Mouse (Mus musculus): ENCODE results near the gene Btbd11. TPM values are rescaled to one million over a fixed set of nuclear protein-coding genes. Genes with fewer than 3 reads are reported as not detected.

Gene Btbd11
- polyA plus RNA-seq, 1 experiment: 9.8 TPM

DNA sequence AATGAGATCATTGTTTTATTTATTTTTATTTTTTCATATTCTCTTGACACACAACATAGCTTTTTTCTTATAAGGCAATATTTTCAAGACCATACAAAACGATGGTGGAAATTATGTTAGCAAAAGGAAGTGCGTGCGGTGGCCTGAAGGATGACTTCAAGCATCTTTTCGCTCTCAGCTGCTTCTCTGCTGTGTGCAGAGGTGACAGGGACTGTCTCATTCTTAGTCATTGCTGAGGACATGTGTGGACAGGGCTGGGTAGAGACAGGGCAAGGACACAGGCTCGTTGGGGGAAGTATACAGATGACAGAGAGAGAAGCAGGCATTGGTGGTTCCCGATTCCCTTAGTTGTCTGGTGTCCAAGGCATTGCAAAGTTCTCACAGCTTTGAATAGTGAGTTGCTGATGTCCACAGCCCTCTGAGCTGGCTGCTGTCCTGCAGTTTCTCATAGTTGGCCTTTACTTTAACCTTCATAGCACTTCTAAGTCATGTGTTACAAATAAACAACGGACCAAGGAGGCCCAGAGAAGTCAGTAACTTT lies 135.7 kb downstream of the Btbd11 start:
- no peak for DNase-seq (ENCODE audit: low spot score)

DNA sequence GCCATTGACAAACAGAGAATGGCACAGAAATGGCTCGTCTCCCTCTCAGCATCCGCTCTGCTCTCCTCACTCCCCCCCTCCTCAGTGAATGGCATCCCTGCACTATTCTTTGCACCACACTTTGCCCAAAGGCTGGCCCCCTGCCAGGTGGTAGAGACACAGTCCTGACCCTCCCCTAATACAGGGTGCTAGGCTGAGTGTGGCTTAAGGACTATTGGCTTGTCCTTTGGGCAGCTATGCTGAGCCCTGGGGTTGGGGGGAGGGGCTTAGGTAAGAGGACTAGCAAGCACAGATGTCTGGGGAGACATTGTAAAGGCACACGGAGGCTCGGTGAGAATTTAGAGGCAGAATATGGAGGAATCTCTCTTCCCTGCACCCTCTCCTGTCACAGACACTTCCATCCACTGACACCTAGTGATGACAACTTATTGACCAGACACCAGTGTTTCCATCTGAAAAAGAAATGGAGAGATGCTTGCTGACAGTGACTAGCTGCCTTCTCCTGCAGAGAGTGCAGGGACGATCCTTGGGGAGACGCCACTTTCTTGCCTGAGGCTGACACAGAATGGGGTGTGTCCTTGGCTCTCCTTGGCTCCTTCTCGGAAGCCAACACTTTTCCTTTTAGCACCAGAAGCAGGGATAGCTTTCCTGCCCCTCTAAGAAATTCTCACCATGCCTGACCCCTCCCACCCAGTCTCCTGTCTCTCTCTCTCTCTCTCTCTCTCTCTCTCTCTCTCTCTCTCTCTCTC lies 138.8 kb downstream of the Btbd11 start:
- no peak for DNase-seq (ENCODE audit: low spot score)

DNA sequence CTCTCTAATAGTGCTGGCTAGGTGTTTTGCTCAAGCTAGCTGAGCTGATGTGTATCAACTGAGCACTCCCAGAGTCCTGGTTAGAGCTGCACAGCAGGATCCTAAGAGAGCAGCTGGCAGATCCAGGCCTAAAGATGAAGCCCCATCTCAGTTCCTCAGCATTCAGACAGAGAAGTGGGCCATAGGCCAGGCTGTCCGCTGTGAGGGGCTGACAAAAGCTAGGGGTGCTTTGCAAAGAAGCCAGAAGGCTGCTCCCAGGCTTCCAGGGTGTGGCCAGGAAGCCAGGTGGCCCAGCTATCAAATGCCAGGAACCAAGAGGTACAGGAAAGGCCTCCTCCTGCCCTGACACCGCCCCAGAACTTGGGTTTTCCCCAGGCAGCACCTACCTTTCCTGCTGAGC lies 140.0 kb downstream of the Btbd11 start:
- no peak for DNase-seq (ENCODE audit: low spot score)

DNA sequence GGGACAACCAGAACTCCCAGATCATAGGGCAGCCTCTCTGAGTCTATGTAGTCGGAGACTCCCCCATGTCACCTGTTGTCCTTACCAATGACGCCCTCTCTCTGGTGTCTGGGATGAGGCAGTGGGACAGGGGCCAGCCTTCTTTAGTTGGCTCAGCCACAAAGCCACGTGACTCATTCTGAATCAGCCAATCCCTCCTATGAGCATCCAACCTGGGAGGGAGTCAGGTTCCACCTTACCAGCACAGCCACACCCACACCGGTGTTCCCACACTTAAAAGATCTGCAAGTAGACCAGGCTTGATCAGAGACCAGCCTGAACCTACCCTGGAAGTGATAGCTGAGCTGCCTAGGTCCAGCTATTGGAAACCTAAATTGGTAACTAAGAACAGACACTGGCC lies 141.1 kb downstream of the Btbd11 start:
- no peak for DNase-seq (ENCODE audit: low spot score)

DNA sequence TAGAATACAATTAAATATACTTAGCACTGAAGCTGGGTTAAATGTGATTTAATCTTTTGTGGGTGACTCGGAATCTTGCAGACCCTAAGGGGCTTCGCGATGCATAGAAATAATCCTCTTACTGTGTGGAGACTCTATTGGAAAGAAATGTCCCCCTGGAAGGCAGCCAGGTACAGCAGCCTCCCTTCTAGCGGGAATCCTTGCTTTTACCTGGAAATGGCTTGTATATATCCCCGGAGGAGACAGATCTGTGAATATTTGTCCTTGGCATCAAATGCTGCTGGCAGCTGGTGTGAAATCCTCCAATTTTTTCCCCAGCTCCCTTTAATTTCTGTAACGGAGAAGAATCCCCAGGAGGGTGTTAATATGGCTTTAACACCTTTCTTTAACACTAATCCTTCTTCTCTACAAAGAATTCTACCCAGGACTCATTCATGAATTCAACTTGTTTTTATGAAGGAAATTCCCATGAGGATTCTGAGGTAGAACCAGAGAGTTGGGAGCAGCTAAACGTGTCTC lies 146.6 kb downstream of the Btbd11 start:
- no peak for DNase-seq (ENCODE audit: low spot score)

DNA sequence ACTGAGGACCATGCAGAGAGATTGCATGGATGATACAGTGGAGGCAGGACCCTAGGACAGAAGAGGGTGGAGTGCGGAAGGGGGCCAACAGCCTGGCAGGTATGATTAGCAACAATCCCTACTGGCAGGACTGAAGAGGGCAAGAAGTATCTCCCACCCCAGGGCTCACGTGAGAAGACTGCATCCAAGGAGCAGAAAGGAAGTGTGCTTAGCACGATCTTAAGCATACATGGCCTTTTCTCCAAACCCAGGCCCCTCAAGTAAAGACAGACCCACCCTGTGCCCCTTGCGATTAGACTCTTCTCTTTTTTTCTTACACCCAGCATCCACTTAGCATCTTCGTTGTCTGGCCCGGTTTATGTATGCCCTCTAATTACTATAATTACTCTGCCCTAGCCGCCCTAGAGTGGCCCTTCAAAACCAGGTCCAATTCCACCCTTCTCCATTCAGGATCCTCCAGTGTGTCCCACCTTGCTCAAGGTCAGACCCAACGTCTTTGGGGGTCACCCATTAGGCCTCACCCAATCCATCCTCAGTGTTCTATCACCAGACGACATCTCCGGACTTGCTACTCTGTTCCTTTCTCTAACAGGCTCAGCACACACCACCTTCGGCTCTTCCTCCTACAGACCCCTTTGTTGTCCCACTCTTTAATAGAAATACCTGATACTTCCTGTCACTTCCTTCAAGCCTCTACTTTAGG lies 151.6 kb downstream of the Btbd11 start:
- DNase-seq (ENCODE audit: low spot score): no peak

DNA sequence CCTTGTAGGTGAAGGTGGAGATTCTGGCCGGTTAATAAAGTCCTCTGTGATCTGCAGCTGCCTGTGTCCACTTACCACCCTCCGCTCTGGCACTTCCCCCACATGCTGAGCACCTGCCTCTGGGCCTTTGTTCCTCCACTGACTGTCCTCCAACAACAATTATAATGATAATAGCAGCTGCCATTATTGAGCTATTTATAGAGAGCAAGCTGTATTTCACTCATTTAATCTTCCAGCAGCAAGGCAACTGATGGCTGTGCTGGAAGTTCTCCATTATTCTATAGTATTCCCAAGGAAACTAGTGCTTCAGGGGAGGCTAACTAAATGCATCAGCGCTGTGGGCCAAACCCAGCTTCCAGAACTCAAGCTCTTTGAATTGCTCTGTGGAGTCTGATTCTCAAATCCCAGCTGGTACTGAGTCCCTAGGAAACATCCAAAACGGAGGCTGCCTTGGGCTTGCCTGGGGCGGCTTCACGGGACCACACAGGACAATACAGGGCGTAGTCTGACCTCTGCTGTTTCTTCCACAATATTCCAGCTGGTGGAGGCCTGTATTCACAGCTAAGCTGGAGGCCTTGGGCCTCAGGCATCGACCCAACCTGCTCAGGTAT lies 153.0 kb downstream of the Btbd11 start:
- no peak for DNase-seq (ENCODE audit: low spot score)

DNA sequence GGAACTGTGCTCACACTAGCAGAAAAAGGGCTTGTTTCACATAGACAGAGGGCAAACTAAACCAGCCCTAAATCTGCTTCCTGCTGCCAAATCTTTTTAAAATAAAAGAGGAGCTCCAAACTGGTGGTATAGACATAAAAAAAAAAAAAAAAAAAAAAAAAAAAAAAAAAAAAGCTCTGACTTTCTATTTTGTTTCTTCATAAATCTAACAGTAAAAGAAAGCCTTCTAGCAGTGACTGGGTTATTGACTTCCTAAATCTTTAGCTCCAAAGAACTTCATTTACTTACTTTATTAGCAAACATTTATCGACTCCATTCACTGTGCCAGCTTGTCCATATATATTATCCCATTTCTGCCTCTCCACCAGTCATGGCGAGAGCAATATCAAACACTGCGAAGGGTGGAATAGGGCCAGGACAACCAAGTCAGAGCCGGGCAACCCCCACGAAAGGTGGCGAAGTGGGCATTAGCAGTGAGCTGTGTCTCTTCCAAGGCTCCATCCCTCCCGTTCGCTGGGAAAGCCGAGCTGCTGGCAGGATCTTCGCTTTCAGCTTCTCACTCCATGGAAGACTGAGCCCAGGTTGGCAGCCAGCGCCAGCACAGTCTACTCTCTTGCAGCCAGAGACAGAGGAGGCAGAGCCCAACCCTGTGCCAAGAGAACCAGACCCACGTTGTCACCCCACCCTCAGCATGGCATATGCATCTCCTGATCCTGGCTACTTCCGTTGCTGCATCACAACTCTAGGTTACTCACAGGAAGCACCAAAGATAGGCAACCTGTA lies 153.9 kb downstream of the Btbd11 start:
- no peak for DNase-seq (ENCODE audit: low spot score)

DNA sequence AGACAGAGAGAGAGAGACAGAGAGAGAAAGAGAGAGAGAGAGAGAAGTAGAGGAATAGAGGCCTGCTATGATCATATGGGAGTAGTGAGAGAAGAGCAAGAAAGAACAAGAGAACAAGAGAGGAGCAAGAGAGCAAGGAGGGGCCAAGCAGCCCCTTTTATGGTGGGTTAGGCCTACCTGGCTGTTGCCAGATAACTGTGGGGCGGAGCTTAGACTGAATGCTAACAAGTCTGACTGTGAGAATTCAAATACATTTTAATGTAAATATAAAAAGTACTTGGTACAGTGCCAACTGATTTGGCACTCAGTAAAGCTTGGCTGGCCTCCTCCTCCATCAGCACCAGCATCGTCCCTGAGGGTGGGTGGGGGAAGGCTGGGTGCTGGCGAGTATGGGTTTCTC lies 154.9 kb downstream of the Btbd11 start:
- DNase-seq (ENCODE audit: low spot score): no peak

DNA sequence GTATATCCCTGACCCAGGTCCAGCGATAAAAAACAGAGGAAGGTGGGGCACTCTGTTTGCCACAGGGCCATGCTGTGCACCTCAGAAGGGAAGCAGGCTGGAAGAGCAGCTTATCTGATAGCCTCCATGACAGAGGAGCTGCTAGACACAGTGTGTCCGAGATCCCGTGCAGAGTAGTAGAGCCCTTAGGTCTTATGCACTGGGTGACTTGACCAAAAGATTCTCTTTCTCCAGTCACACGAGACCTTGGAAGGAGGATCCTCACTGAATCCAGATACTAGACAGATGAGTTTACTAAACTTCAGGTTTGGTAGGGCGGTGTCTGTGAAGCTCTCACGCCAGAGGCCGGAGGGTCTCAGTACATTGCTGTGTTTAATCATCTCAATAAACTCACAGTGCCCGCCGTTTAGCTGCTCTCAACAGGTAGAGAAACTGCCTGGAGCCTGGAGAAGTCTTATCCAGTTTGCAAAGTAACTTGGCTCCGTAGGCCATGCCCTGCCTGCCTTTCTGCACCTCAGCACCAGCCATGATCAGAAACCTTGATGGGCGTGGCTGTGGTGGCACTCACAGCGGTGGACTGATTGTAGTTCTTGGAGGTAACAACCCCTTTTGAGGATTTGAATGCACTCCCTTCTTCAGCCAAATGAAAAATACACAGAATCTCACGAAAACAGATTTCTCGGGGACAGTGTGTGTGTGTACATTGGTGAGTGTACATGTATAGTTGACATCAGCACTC lies 155.4 kb downstream of the Btbd11 start:
- DNase-seq (ENCODE audit: low spot score): no peak

DNA sequence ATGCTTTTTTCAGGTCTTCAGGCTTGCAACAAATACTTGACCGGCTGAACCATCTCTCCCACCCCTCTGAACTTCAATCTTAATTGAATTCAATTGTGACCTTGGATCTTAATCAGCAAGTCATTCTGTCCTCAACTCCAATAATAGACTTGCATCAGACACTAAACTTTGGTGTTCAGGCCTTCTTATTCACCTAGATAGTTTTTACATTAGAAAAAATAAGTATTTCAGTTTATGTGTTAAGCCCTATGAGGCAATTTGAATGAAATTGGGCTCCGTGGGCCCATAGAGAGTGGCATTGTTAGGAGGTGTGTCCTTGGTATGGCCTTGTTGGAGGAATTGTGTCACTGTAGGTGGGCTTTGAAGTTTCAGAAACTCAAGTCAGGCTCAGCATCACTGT lies 156.7 kb downstream of the Btbd11 start:
- DNase-seq (ENCODE audit: low spot score): no peak

DNA sequence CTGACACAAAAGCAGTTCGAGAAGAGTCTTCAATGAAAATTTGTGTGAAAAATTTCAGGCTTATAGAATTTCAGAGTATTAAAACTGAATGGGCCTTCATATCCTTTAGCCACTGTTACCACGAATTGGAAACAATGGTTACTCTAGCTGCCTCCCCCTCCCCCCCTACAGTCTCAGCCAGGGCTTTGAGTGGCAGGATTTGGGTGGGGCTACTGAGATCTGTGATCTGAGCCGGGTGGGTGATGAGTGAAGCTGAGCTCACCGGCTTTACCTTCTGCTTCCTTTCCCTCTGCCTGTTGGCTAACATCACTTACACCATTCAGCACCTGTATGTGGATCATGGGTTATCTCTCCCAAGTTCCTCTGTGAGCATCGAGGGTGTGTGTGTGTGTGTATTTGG lies 158.4 kb downstream of the Btbd11 start:
- no peak for DNase-seq (ENCODE audit: low spot score)

DNA sequence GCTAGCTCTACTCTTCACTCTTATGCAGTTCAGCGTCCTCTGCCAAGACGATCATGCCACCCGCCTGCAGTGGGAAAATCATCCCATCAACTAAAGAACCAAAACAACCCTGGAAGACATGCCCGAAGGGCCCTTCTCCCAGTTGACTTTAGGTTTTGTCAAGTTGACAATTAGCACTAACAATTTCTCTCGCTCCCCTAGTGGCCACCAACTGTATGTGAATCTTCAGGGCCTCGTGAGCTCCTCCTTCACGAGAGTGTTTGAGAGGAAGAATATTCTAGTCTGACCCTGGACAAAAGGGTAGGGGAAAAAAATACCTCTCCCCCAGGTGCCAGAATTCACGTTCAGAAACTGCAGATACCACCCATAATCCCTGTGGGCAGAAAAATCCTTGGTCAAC lies 168.6 kb downstream of the Btbd11 start:
- DNase-seq (ENCODE audit: low spot score): no peak

DNA sequence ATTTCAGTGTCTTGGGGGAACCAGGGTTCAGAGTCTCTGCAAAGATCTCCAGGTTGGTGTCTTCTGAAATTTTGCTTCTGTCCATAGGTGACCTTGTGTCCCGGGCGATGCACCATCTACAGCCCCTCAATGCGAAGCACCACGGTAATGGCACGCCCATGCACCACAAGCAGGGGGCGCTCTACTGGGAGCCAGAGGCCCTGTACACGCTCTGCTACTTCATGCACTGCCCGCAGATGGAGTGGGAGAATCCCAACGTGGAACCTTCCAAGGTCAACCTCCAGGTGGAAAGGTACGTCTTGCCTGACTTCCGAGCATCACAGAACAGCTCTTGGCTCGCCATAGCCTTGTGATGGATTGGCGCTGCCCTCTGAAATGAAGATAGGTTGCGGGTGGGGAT lies 174.8 kb downstream of the Btbd11 start:
- no peak for DNase-seq (ENCODE audit: low spot score)

DNA sequence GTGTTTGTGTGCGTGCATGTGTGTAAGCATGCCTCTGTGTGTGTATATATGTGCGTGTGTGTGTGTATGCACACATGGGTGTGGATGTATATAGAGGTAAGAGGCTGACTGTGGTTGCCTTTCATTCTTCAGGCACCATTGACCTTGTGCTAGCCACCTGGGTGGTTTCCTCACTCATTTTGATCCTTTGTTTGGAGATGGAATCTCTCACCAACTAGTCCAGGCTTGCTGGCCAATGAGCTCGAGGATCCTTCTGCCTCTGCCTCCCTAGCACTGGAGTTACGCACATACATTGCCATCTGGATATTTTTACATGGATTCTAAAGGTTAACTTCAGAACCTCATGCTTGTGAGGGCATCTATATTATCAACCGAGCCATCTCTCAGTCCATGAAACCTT lies 184.8 kb downstream of the Btbd11 start:
- no peak for DNase-seq (ENCODE audit: low spot score)

DNA sequence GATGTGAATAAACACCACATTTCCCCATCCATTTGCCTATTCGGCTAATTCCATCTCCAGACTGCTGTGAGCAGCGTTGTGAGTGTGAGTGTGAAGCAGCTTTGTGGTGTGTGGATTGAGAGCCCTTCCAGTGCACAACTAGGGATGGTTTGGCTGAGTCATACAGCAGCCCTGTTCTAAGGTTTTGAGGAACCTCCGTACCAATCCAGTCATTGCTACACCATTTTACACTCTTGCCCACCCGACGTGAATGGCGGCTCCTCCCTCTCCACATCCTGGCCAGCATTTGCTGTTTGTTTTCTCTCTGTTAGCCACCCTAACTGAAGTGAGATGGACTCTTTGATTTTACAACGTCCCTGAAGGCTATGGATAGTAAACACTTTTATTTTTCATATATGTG lies 186.0 kb downstream of the Btbd11 start:
- DNase-seq (ENCODE audit: low spot score): no peak

DNA sequence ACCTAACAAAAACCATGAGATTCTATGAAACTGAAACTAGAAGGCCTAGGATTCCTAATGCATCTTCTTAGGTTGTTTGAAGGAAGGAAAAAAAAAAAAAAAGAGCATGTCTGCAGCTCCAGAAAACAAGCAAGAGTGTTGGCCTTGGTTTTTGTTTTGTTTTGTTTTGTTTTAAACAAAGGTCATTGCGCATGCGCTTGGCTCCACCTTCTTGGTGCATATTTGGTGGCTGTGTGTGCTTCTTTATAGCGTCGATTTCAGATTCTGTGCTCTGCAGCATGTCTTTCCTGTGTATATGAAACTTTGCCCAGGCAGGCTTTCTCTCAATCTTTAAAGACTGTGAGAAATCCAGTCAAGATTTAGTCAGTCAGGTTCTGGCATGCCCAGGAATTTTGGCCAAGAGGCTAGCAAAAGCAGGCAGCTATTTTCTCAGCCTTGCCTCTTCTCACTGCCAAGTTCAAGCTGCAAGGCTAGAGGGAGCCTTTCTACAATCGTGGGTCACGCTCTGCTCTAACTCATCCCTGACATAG lies 191.3 kb downstream of the Btbd11 start:
- DNase-seq (ENCODE audit: low spot score): no peak

DNA sequence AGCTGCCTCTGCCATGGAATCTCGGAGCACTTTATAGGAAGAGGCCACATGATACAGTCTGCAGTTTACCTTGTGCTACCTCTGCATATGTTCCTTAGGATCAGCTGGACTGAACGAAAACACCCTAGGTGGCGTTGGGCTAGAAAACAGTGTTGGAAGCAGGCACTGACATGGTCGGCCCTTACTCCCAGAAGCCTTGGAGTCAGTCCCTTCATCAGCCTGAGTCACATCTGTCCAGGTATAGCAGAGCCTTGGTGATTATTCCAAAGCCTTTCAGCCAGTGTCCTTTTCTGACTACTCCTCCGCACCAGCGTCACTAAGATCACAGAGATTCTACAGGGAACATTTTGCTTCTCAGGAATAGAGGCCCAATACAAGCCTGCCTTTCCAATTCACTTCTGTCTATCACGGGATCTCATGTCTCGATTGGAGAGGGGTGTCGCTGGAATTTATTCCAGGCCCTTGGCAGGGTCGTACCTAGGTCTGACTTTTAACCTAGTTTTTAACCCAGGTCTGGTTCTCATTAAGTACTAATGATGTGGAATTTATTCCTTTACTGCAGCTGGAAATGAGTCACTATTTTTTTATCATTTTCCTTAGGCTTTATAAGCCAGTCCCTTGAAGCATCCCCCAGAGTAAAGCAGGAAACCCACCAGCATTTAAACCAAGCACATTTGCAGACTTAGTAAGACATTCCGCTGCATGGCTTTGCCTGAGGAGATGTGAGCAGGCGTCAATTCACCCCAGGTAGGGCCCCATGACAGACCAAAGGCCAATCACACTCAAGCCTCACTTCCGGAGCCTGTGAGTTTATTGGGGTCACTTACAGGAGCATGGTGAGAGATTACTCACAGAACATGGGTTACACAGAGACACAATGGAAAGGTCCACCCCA lies 192.2 kb downstream of the Btbd11 start:
- no peak for DNase-seq (ENCODE audit: low spot score)

DNA sequence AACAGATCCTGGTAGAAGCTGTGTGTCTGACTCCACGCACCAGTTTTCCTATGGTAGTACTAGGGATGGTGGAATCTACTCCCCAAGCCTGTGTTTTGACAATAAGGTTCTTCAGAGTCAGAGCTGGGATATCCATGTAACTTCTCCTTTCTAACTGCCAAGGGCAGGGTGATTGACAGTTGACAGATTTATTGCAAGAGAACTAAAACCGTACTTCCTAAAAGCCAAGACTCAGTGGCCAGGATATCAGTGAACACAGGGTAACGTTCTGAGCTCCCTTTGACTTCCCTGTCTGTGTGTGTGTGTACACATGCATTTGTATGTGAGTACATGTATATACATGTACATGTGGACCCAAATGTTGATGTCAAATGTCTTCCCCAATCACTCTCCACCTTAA lies 201.1 kb downstream of the Btbd11 start:
- no peak for DNase-seq (ENCODE audit: low spot score)

DNA sequence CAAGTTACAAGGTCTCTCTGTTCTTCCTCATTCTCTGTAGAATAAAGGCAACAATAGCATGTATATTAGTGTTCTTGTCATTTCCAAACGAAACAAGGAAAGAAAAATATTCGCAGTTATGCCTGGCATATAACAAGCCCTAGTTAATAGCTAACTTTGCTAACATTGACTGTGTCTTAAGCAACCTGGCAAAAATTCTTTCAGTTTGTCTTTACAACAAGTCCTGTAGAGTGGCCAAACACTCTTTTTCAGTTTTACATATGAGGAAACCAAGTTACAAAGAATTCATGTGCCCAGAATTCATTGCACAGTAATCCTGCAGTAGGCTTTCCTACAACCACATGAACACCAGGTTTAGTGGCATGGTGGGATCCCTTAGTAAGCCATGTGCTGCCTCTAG lies 203.4 kb downstream of the Btbd11 start:
- DNase-seq (ENCODE audit: low spot score): no peak

Data from urinary bladder, adult 2 months (tissue).